Mouse (Mus musculus): ENCODE measurements around the gene Rasl11a. TPM values are rescaled to one million over a fixed set of nuclear protein-coding genes. Genes with fewer than 3 reads are reported as not detected.
"Not testable (repeated sequence)": the region's sequence is repeated elsewhere in the genome, so short reads cannot be mapped to it uniquely, and the experiment has no call there.

The Rasl11a gene
- polyA plus RNA-seq, 1 experiment, result 20.2 TPM

GRCm38 (mm10) chr5:146891127-146891526, 46.3 kb downstream of the Rasl11a start:
- Histone ChIP-seq H3K27me3 (replicated peaks; ENCODE audit: control insufficient read depth, insufficient read depth, low read length) (no peaks in the 10 kb centered on the region), H3K27ac (ENCODE audit: insufficient read depth, low read depth, low read length) (no peak overlapping the region), H3K36me3 (ENCODE audit: control insufficient read depth, insufficient read depth, low read length) (no peaks in the 10 kb centered on the region), H3K4me3 (ENCODE audit: insufficient read depth, low read depth, low read length) (no peak overlapping the region), H3K4me1 (ENCODE audit: control insufficient read depth, insufficient read depth, low read length) (no peaks in the 10 kb centered on the region)
- TF ChIP-seq CTCF (conservative IDR thresholded peaks at IDR 0.05; ENCODE audit: insufficient read depth, insufficient read length, low read depth, low read length), result peak; percentile 66
- no peak for TF ChIP-seq POLR2A (IDR thresholded peaks at IDR 0.05; ENCODE audit: low read depth, low read length)
- DNase-seq, result no peak
- 14% methylated on average over 14 of the region's 14 CpGs for WGBS

GRCm38 (mm10) chr5:146892904-146893303, 48.0 kb downstream of the Rasl11a start:
- TF ChIP-seq POLR2A (IDR thresholded peaks at IDR 0.05; ENCODE audit: low read depth, low read length), result no peak
- no peak for TF ChIP-seq CTCF (conservative IDR thresholded peaks at IDR 0.05; ENCODE audit: insufficient read depth, insufficient read length, low read depth, low read length)
- 80% methylated on average over 4 of the region's 4 CpGs for WGBS
- Histone ChIP-seq H3K36me3 (ENCODE audit: control insufficient read depth, insufficient read depth, low read length) (no peaks in the 10 kb centered on the region), H3K27ac (ENCODE audit: insufficient read depth, low read depth, low read length) (no peak overlapping the region), H3K4me3 (ENCODE audit: insufficient read depth, low read depth, low read length) (no peak overlapping the region), H3K4me1 (ENCODE audit: control insufficient read depth, insufficient read depth, low read length) (no peaks in the 10 kb centered on the region), H3K27me3 (replicated peaks; ENCODE audit: control insufficient read depth, insufficient read depth, low read length) (no peaks in the 10 kb centered on the region)
- DNase-seq, result no peak

GRCm38 (mm10) chr5:146893478-146894182, 48.8 kb downstream of the Rasl11a start:
- TF ChIP-seq POLR2A (IDR thresholded peaks at IDR 0.05; ENCODE audit: low read depth, low read length) (no peak), CTCF (conservative IDR thresholded peaks at IDR 0.05; ENCODE audit: insufficient read depth, insufficient read length, low read depth, low read length) (peak; percentile 31; the same call in 1 of the 2 replicates)
- DNase-seq, result no peak
- Histone ChIP-seq H3K27me3 (replicated peaks; ENCODE audit: control insufficient read depth, insufficient read depth, low read length) (no peaks in the 10 kb centered on the region), H3K27ac (ENCODE audit: insufficient read depth, low read depth, low read length) (no peak overlapping the region), H3K4me3 (ENCODE audit: insufficient read depth, low read depth, low read length) (no peak overlapping the region), H3K36me3 (ENCODE audit: control insufficient read depth, insufficient read depth, low read length) (no peaks in the 10 kb centered on the region), H3K4me1 (ENCODE audit: control insufficient read depth, insufficient read depth, low read length) (no peaks in the 10 kb centered on the region)
- WGBS, result 86% methylated on average over 11 of the region's 11 CpGs

GRCm38 (mm10) chr5:146895667-146896066, 50.8 kb downstream of the Rasl11a start:
- not testable (repeated sequence) for H3K36me3 ChIP-seq (ENCODE audit: control insufficient read depth, insufficient read depth, low read length); H3K4me1 ChIP-seq (ENCODE audit: control insufficient read depth, insufficient read depth, low read length); H3K4me3 ChIP-seq (ENCODE audit: insufficient read depth, low read depth, low read length); H3K27ac ChIP-seq (ENCODE audit: insufficient read depth, low read depth, low read length); DNase-seq; H3K27me3 ChIP-seq (replicated peaks; ENCODE audit: control insufficient read depth, insufficient read depth, low read length)
- 94% methylated on average over 16 of the region's 16 CpGs for WGBS

- Histone ChIP-seq H3K36me3 (ENCODE audit: control insufficient read depth, insufficient read depth, low read length) (no peaks in the 10 kb centered on the region), H3K4me3 (ENCODE audit: insufficient read depth, low read depth, low read length) (no peak overlapping the region), H3K27me3 (replicated peaks; ENCODE audit: control insufficient read depth, insufficient read depth, low read length) (no peaks in the 10 kb centered on the region), H3K27ac (ENCODE audit: insufficient read depth, low read depth, low read length) (no peak overlapping the region), H3K4me1 (ENCODE audit: control insufficient read depth, insufficient read depth, low read length) (no peaks in the 10 kb centered on the region)
- peak; percentile 14 for DNase-seq
- 60% methylated on average over 13 of the region's 13 CpGs for WGBS
- TF ChIP-seq CTCF (conservative IDR thresholded peaks at IDR 0.05; ENCODE audit: insufficient read depth, insufficient read length, low read depth, low read length) (no peak), POLR2A (IDR thresholded peaks at IDR 0.05; ENCODE audit: low read depth, low read length) (no peak)
Observed at GRCm38 (mm10) chr5:146896973-146897372, 52.1 kb downstream of the Rasl11a start.

Other genes with a start within 250 kb of the Rasl11a start
- gene Usp12, start 50.1 kb upstream of the Rasl11a start, polyA plus RNA-seq (2012; rRNA removed), result 15.8 and 18.9 TPM in 2 replicates
- gene Rpl21, start 12.2 kb upstream of the Rasl11a start, polyA plus RNA-seq (2012; rRNA removed), result 54.5 and 98.3 TPM in 2 replicates
- gene Gtf3a, start 103.6 kb downstream of the Rasl11a start, polyA plus RNA-seq (2012; rRNA removed), result 52.3 and 68.0 TPM in 2 replicates
- 23.2 and 27.7 TPM in 2 replicates for gene Mtif3, start 118.7 kb downstream of the Rasl11a start, polyA plus RNA-seq (2012; rRNA removed)
- 24.1 TPM in 2 replicates for gene Lnx2, start 231.5 kb downstream of the Rasl11a start, polyA plus RNA-seq (2012; rRNA removed)
- 44.8 and 55.9 TPM in 2 replicates for gene Polr1d, start 232.0 kb downstream of the Rasl11a start, polyA plus RNA-seq (2012; rRNA removed)